Mouse (Mus musculus) forebrain, embryonic 12.5 days (tissue): Measurements from ENCODE around the gene Zfp82. TPM values are rescaled to one million over a fixed set of nuclear protein-coding genes. Genes with fewer than 3 reads are reported as not detected.

ENCODE experiments used
- ATAC-seq: fragments of 200-750 bp; cut with Nextera tagmentation; 2 replicates; pipeline ENCODE4 v1.8.0; 2017; ENCODE audit warnings: moderate TSS enrichment; ENCODE audit not compliant: low FRiP score
- H3K27ac ChIP-seq: fragments of 300-500 bp; sonication (generic); 2 replicates; pipeline ENCODE4 v1.5.1; 2016; ENCODE audit warnings: mild to moderate bottlenecking
- H3K27me3 ChIP-seq: fragments of 300-500 bp; sonication (generic); 2 replicates; pipeline ENCODE4 v1.6.1; 2016; ENCODE audit warnings: mild to moderate bottlenecking
- H3K36me3 ChIP-seq: fragments of 300-500 bp; sonication (generic); replicated peaks from 2 replicates; pipeline ENCODE4 v1.6.1; 2016; ENCODE audit warnings: mild to moderate bottlenecking
- H3K4me1 ChIP-seq: fragments of 300-500 bp; sonication (generic); 2 replicates; pipeline ENCODE4 v1.6.1; 2016
- H3K4me2 ChIP-seq: fragments of 300-500 bp; sonication (generic); 2 replicates; pipeline ENCODE4 v1.6.1; 2016; ENCODE audit warnings: mild to moderate bottlenecking, moderate library complexity
- H3K4me3 ChIP-seq: fragments of 300-500 bp; sonication (generic); replicated peaks from 2 replicates; pipeline ENCODE4 v1.5.1; 2016; ENCODE audit warnings: mild to moderate bottlenecking
- H3K9ac ChIP-seq: fragments of 300-500 bp; sonication (generic); 2 replicates; pipeline ENCODE4 v1.6.1; 2016; ENCODE audit warnings: mild to moderate bottlenecking
- H3K9me3 ChIP-seq: fragments of 300-500 bp; sonication (generic); 2 replicates; pipeline ENCODE4 v1.6.1; 2016
- WGBS: fragments of 180-500 bp; shearing (Covaris S2); methylation state at CpG from one replicate; pipeline ENCODE4 v1.1.7; 2016; 5-methylcytosine and 5-hydroxymethylcytosine counted together
- polyA plus RNA-seq: library from polyadenylated mRNA; unstranded; fragments of >200 nt; fragmentation: Nextera tagmentation; extraction: Ambion mirVana; gene quantifications from 2 replicates; pipeline ENCODE4 v1.2.1, GENCODE M21; 2016

The Zfp82 gene
- polyA plus RNA-seq, 1 experiment from 2014 or later, result 4.7 TPM

DNA sequence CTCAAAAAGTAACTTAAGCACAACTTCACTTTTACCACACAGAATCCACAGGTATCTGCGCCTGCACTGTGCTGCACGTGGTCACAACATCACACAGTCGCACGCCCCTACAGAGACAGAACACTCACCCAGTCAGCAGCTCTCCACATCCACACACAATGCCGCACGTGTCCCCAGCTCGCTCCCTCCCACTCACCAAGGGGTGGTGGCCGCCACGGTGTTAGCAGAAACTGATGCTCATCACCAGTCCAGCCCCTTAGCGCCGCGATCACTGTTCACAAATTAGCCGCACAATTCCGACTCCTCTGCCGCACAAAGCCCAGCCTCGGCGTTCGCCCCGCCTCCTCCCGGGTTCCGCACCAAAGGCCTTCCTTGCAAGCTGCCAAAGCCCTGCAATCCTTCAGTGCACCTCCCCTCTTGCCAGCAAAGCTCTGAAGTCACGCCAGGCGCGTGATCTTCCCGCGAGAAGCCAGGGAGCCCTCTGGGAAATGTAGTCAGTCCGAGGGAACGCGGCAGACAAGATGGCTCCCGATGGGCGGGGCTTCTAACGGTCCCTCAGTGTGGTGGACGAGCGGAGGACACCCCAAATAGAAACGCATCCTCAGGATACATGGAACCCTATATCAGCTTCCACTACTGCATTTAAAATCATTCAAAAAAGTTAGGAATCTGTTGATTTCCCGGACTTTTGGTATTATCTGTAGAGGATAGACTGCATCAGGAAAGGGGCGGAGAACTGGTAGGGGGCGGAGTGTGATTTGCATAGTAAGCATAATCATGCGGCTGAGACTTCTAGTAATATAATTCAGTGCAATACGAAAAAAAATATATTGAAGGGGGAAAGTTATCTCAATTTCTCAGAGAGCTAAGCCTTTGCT, 17.6 kb upstream of the Zfp82 start, which contains the start of the genes Gm26920 and Zfp566:
Gm26920 (minus strand) TSS at position 319 of the 878 bp plus-strand sequence.
Zfp566 (minus strand) TSS at position 436 of the 878 bp plus-strand sequence.
- peaks cover 18% of the 10 kb centered on the region for H3K36me3 ChIP-seq
- no peaks in the 10 kb centered on the region for H3K27me3 ChIP-seq
- peak within 1 kb of the TSS; percentile 88 for H3K27ac ChIP-seq
- peaks cover 2% of the 10 kb centered on the region; the same call in 1 of the 2 replicates for H3K9me3 ChIP-seq
- peak within 1 kb of the TSS; percentile 72 for H3K4me2 ChIP-seq
- peak within 1 kb of the TSS; percentile 75 for H3K9ac ChIP-seq
- H3K4me3 ChIP-seq, result peak within 1 kb of the TSS; percentile 67
- H3K4me1 ChIP-seq, result peaks cover 37% of the 10 kb centered on the region
- under 1% methylated on average over 40 of the region's 40 CpGs for WGBS
- ATAC-seq, result peak; percentile 92

DNA sequence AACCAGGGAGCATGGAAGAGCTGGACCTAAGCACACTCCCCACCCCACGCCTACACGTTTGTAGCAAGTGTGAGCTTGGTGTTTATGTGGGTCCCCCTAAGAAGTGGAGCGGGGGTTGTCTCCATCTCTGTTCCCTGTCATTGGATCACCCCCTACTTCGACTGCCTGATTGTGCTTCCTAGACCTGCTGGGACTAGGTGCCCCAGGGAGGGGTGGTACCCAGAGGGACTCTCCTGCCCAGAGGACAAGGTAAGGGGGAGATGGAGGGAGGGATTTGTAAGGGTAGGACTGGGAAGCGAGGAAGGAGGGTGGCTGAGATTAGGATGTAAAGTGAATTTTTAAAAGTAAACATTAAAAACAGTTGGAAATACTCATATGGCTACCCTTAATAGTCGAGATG, 16.7 kb upstream of the Zfp82 start:
- H3K4me2 ChIP-seq, result peak overlapping the region; percentile 72
- H3K4me3 ChIP-seq, result peak overlapping the region; percentile 67
- H3K9ac ChIP-seq, result peak overlapping the region; percentile 75
- 14% methylated on average over 6 of the region's 6 CpGs for WGBS
- H3K27me3 ChIP-seq, result no peaks in the 10 kb centered on the region
- no peak for ATAC-seq
- H3K4me1 ChIP-seq, result peaks cover 37% of the 10 kb centered on the region
- H3K9me3 ChIP-seq, result peaks cover 4% of the 10 kb centered on the region; the same call in 1 of the 2 replicates
- H3K27ac ChIP-seq, result no peak overlapping the region
- peaks cover 28% of the 10 kb centered on the region for H3K36me3 ChIP-seq

DNA sequence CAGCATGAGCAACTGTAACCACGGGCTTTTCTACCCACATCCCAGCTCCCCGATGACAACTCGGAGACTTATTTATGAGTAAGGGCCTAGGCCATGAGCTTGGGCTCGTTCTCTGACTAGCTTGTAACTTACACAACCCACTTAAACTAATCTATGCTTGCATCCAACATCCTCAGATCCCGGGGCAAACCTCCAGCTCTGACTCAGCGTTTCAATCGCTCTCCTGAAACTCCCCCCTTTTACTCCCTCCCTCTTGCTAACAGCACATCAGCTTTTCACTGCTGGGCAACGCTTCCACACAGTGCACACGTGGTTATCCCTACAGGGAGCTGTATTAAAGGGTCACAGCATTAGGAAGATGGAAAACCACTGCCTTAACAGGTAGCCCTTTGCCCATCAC, 13.8 kb upstream of the Zfp82 start:
- Histone ChIP-seq H3K27me3 (no peaks in the 10 kb centered on the region), H3K4me3 (no peak overlapping the region), H3K4me2 (no peak overlapping the region), H3K9ac (no peak overlapping the region), H3K9me3 (peaks cover 4% of the 10 kb centered on the region; the same call in 1 of the 2 replicates), H3K27ac (no peak overlapping the region), H3K4me1 (peaks cover 29% of the 10 kb centered on the region), H3K36me3 (peaks cover 46% of the 10 kb centered on the region)
- ATAC-seq, result no peak
- 93% methylated on average over 9 of the region's 9 CpGs for WGBS

DNA sequence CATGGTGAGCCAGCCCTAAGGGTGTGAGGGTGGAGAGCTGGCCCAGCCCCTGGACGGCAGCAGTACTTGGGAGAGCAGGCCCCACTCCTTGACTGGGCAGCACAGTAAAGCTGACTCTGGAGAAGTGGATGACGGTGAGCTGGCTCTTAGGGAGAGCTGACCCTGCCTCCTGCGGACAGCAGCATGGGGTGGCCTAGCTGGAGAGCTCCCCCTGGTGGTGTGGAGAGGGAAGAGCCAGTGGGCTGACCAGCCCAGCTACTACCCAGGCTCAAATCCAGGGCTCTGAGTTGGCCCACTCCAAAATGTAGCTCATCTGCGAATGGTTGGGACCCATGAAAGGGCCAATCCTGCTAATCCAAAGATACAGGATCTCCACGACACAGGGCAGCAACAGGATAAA, 8.1 kb downstream of the Zfp82 start:
- no peak overlapping the region for H3K27ac ChIP-seq
- WGBS, result 87% methylated on average over 5 of the region's 5 CpGs

DNA sequence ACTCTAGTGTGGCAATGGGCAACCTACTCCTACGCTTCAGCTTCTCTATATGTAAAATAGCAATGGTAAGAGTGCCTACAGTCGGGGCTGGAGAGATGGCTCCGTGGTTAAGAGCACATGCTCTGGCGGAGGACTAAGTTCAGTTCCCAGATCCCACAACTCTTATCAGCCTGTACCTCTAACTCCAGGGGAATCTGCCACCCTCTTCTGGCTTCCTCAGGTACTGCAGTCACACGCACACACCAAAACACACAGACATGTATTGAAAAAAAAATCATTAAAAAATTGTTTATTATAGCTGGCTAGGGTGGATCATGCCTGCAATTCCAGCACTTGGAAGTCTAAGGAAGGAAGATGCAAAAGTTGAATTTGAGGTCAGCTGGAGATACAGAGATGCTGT, 10.2 kb downstream of the Zfp82 start:
- H3K9ac ChIP-seq, result no peak overlapping the region
- no peaks in the 10 kb centered on the region for H3K9me3 ChIP-seq
- H3K4me3 ChIP-seq, result no peak overlapping the region
- peaks cover 70% of the 10 kb centered on the region for H3K36me3 ChIP-seq
- WGBS, result 87% methylated on average over 5 of the region's 5 CpGs
- H3K27me3 ChIP-seq, result no peaks in the 10 kb centered on the region
- H3K27ac ChIP-seq, result no peak overlapping the region
- no peak overlapping the region for H3K4me2 ChIP-seq
- no peak for ATAC-seq
- no peaks in the 10 kb centered on the region for H3K4me1 ChIP-seq

More for the DNA sequence above, 8.1 kb downstream of the Zfp82 start:
- no peak overlapping the region for H3K4me2 ChIP-seq
- no peak for ATAC-seq
- no peaks in the 10 kb centered on the region for H3K9me3 ChIP-seq
- no peak overlapping the region for H3K9ac ChIP-seq
- no peaks in the 10 kb centered on the region for H3K4me1 ChIP-seq
- no peaks in the 10 kb centered on the region for H3K27me3 ChIP-seq
- H3K4me3 ChIP-seq, result no peak overlapping the region
- peaks cover 73% of the 10 kb centered on the region for H3K36me3 ChIP-seq

DNA sequence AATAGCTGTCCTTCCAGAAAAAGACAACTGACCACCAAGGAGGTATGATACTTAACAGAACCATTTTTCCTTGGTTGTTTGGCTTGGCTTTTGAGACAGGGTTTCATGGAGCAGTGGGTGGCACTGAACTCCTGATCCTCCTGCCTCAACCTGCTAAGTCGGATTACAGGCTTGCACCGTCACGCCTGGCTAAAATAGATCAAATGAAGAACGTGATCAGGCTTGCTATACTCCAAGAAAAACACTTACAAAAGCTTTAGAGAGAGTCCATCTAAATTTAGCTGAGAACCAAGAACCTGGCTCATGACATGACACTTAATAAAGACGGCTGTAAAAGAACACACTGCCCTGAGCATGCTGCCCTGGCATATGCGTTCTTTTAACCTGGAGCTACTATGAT, 12.4 kb downstream of the Zfp82 start:
- H3K36me3 ChIP-seq, result peaks cover 78% of the 10 kb centered on the region
- H3K4me2 ChIP-seq, result no peak overlapping the region
- H3K4me1 ChIP-seq, result no peaks in the 10 kb centered on the region
- no peak overlapping the region for H3K4me3 ChIP-seq
- H3K27ac ChIP-seq, result no peak overlapping the region
- H3K9me3 ChIP-seq, result no peaks in the 10 kb centered on the region
- no peak for ATAC-seq
- H3K27me3 ChIP-seq, result no peaks in the 10 kb centered on the region
- WGBS, result 86% methylated on average over 6 of the region's 6 CpGs
- no peak overlapping the region for H3K9ac ChIP-seq

DNA sequence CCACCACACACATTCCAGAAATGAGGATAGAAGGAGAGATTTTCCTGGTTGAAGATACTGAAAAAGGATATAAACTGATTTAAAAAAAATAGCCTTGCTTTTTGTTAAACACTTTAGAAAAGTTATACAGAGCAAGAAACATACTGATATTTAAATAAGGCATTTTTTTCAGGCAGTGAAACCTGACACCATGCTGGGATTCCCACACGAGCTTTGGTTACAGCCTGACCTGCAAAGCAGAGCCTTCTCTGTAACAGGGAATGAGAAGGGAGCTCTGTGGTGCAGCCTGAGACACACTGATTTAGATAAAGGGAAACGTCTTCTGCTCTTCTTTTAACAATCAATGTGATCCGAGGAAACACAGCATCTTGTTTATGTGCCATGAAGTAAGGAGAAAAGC, 19.1 kb downstream of the Zfp82 start:
- ATAC-seq, result no peak
- 7% methylated on average over 3 of the region's 3 CpGs for WGBS

DNA sequence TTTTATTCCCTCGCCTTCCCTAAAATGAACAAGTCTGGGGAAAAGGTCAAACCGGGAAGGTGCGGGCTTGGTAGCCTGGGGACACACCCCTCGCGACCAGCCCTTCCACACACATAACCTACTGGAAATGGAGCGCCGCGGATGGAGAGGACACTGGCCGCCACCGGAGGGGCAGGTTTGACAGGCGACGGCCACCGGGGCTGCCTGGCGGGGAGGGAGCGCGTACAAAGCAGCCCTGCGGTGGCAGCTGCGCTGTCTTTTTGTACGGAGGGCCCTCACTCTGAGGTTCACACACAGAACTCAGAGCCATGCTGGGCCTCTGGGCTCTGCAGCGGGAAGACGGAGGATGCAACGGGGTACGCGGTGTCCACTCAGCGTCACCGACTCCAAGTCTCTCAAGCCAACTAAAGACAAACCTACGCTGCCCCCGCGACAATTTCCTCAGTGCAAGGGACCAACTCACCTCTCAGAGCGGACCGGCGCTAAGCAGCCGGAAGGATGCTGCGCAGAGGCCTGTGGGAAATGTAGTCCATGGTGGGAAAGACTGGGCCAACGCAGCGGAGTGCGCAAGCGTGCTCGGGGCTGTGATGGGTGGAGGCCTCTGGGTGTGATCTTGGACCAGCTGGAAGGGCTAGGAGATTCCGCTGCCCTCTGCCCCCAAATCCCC, 21.7 kb downstream of the Zfp82 start, which contains the start of gene Zfp14:
Zfp14 (minus strand) TSS at position 499 of the 667 bp plus-strand sequence.
- Histone ChIP-seq H3K27ac (peak within 1 kb of the TSS; percentile 87), H3K27me3 (no peaks in the 10 kb centered on the region), H3K9ac (peak within 1 kb of the TSS; percentile 79), H3K4me3 (peak within 1 kb of the TSS; percentile 78), H3K9me3 (no peaks in the 10 kb centered on the region), H3K4me1 (peaks cover 11% of the 10 kb centered on the region), H3K36me3 (peaks cover 11% of the 10 kb centered on the region), H3K4me2 (peak within 1 kb of the TSS; percentile 81)
- ATAC-seq, result peak; percentile 98
- 1% methylated on average over 40 of the region's 40 CpGs for WGBS

More for the DNA sequence above, 19.1 kb downstream of the Zfp82 start:
- Histone ChIP-seq H3K27me3 (no peaks in the 10 kb centered on the region), H3K27ac (no peak overlapping the region), H3K4me1 (peaks cover 11% of the 10 kb centered on the region), H3K4me3 (no peak overlapping the region), H3K4me2 (no peak overlapping the region), H3K9ac (no peak overlapping the region), H3K9me3 (no peaks in the 10 kb centered on the region), H3K36me3 (peaks cover 29% of the 10 kb centered on the region)

DNA sequence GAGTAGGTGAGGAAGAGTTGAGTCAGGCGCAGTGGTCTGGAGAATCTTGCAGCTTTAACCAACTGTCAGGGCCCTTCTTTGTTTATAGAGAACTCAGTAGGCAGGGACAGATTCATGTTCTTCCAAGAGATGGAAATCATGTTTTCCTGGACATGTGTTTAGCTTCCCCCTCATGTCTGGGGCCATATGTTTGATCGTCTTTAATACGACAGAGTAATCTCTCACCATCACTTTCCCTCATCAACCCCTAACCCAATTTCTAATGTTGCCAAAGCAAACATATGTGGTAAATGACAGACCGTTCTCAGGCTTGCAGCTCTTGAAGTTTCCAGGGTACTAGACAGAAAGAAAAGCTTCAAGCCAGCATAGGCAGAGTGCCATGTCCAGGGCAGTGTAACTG, 24.6 kb downstream of the Zfp82 start:
- Histone ChIP-seq H3K4me1 (peaks cover 11% of the 10 kb centered on the region), H3K4me2 (no peak overlapping the region), H3K9ac (no peak overlapping the region), H3K36me3 (no peaks in the 10 kb centered on the region; the same call in 1 of the 2 replicates), H3K27ac (no peak overlapping the region), H3K4me3 (no peak overlapping the region), H3K9me3 (no peaks in the 10 kb centered on the region), H3K27me3 (no peaks in the 10 kb centered on the region)
- WGBS, result 90% methylated on average over 4 of the region's 4 CpGs
- ATAC-seq, result no peak

DNA sequence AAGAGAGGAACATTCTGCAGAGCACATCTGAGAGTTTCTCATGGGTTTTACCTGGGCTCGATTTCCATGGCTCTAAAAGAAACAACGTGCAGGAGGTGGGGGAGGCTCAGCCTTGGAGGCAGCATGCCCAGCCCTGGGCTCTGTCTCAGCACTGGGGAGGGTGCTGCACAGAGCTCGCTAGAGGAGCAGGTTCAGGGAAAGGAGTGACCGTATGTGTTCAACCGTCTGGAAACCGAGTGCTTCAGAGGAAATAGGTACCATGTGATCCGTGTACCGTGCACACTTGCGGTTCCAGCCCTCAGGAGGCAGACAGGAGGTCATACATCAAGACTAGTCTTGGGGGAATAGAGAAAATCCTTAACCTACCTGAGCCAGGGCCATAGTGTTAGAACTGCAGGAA, 28.3 kb downstream of the Zfp82 start:
- no peaks in the 10 kb centered on the region; the same call in 1 of the 2 replicates for H3K36me3 ChIP-seq
- H3K4me3 ChIP-seq, result no peak overlapping the region
- H3K27ac ChIP-seq, result no peak overlapping the region
- H3K4me2 ChIP-seq, result no peak overlapping the region
- ATAC-seq, result no peak
- no peak overlapping the region for H3K9ac ChIP-seq
- H3K9me3 ChIP-seq, result no peaks in the 10 kb centered on the region
- 62% methylated on average over 9 of the region's 9 CpGs for WGBS
- H3K4me1 ChIP-seq, result no peaks in the 10 kb centered on the region
- H3K27me3 ChIP-seq, result no peaks in the 10 kb centered on the region

DNA sequence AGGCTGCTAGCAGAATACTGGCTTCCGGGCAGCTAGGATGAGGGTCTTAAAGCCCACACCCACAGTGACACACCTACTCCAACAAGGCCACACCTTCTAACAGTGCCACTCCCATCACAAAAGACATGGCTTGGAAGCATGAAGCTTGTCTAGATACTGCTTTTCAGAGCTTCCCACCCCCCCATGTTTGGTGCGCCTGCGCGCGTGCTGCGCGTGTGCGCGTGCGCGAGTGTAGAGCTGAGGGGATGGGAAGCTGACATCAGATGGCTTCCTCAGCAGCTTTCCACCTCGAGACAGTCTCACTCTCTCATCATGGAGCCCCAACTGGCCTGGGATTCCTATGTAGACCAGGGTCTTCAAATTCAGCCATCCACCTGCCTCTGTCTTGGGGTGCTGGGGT, 38.4 kb downstream of the Zfp82 start:
- no peak overlapping the region for H3K4me2 ChIP-seq
- H3K9me3 ChIP-seq, result no peaks in the 10 kb centered on the region
- peaks cover 28% of the 10 kb centered on the region for H3K36me3 ChIP-seq
- no peak overlapping the region for H3K27ac ChIP-seq
- H3K4me3 ChIP-seq, result no peak overlapping the region
- no peak for ATAC-seq
- no peak overlapping the region for H3K9ac ChIP-seq
- no peaks in the 10 kb centered on the region for H3K27me3 ChIP-seq
- no peaks in the 10 kb centered on the region for H3K4me1 ChIP-seq
- WGBS, result 94% methylated on average over 12 of the region's 12 CpGs

DNA sequence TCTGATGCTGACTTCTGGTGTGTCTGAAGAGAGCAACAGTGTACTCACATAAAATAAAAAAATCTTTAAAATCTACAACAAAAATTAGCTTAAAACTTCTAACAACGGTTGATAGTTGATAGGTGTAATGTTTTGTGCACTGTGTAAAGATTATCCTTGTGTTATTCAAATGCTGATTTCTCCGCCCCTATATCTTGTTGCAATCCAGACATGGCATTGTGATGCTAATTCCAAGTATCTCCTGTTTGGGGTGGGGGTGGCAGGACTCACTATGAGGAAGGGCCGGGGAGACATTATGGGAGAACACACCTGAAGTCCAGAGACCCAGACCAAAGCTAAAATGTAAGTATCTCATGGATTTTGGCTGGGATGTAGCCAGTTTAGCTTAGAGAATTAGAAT, 41.3 kb downstream of the Zfp82 start:
- WGBS, result 77% methylated on average over 3 of the region's 3 CpGs

More for the DNA sequence above, 41.3 kb downstream of the Zfp82 start:
- Histone ChIP-seq H3K4me2 (no peak overlapping the region), H3K4me1 (no peaks in the 10 kb centered on the region), H3K9me3 (no peaks in the 10 kb centered on the region), H3K4me3 (no peak overlapping the region), H3K36me3 (peaks cover 18% of the 10 kb centered on the region), H3K27me3 (no peaks in the 10 kb centered on the region), H3K9ac (no peak overlapping the region), H3K27ac (no peak overlapping the region)
- ATAC-seq, result no peak
